Mouse (Mus musculus) ES-Bruce4 (cell line): Measurements from ENCODE around the gene Fancc. TPM values are rescaled to one million over a fixed set of nuclear protein-coding genes. Genes with fewer than 3 reads are reported as not detected.

Source experiments
- H3K27ac ChIP-seq: 2 replicates; pipeline ENCODE4 v1.5.1; 2012; ENCODE audit warnings: low read length, inconsistent platforms; ENCODE audit not compliant: insufficient read depth
- H3K27me3 ChIP-seq: 2 replicates; pipeline ENCODE4 v1.6.1; 2012; ENCODE audit warnings: mild to moderate bottlenecking, low read length, inconsistent platforms; ENCODE audit not compliant: control insufficient read depth, poor library complexity, insufficient read depth, severe bottlenecking
- H3K36me3 ChIP-seq: 2 replicates; pipeline ENCODE4 v1.6.1; 2012; ENCODE audit warnings: inconsistent platforms, mild to moderate bottlenecking, low read length, moderate library complexity; ENCODE audit not compliant: control insufficient read depth, poor library complexity, insufficient read depth, severe bottlenecking
- H3K4me1 ChIP-seq: one replicate; pipeline ENCODE4 v1.8.1; 2011; ENCODE audit warnings: low read length; ENCODE audit not compliant: control insufficient read depth, insufficient read depth
- H3K4me3 ChIP-seq: 2 replicates; pipeline ENCODE4 v1.5.1; 2011; ENCODE audit warnings: low read depth, mild to moderate bottlenecking, low read length
- H3K9ac ChIP-seq: 2 replicates; pipeline ENCODE4 v1.6.1; 2012; ENCODE audit warnings: low read depth, mild to moderate bottlenecking, inconsistent platforms; ENCODE audit not compliant: poor library complexity, severe bottlenecking
- H3K9me3 ChIP-seq: replicated peaks from 2 replicates; pipeline ENCODE4 v1.6.1; 2012; ENCODE audit warnings: mild to moderate bottlenecking, low read length, inconsistent platforms; ENCODE audit not compliant: control insufficient read depth, poor library complexity, insufficient read depth, severe bottlenecking
- CTCF ChIP-seq: IDR thresholded peaks from one replicate; pipeline ENCODE4 v1.8.1; 2011; ENCODE audit warnings: low read depth, low read length
- EP300 ChIP-seq: IDR thresholded peaks from 2 replicates; pipeline ENCODE4 v1.6.1; 2011; ENCODE audit warnings: low read depth, low read length; ENCODE audit not compliant: insufficient read depth
- POLR2A ChIP-seq: IDR thresholded peaks from one replicate; pipeline ENCODE4 v1.8.1; 2011; ENCODE audit warnings: low read length; ENCODE audit not compliant: insufficient read depth
- polyA plus RNA-seq: library from polyadenylated mRNA; stranded (reverse); fragments of >200 nt; gene quantifications from 2 replicates; pipeline ENCODE4 v1.2.4, GENCODE M21; 2011; ENCODE audit warnings: low read depth; ENCODE audit not compliant: missing spikeins, insufficient read depth, insufficient read length

The Fancc gene
- polyA plus RNA-seq, 1 experiment: 13.3 TPM

DNA sequence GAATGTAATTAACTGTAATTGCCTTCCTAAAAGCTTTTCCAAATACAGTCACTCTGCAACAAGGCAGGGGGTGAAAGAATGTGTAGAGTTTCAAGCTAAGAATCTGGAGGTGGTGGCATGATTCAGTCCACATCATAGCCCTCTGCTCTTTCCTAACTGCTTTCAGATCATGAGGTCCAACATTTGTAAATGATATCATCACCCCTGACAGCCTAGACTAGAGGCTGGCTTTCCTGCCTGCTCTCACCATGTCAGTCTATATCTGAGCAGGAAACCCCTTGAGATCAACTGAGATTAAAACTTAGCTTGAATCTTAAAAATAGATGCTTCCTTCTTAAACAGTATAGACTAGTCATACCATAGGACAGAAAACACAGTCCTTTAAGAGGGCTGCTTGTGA, 75.9 kb downstream of the Fancc start:
- Histone ChIP-seq H3K27me3 (no peaks in the 10 kb centered on the region), H3K27ac (no peak overlapping the region), H3K9me3 (no peaks in the 10 kb centered on the region), H3K4me1 (no peaks in the 10 kb centered on the region), H3K36me3 (no peaks in the 10 kb centered on the region), H3K4me3 (no peak overlapping the region), H3K9ac (no peak overlapping the region)
- no peak for TF ChIP-seq CTCF
- TF ChIP-seq EP300: no peak
- TF ChIP-seq POLR2A: no peak

DNA sequence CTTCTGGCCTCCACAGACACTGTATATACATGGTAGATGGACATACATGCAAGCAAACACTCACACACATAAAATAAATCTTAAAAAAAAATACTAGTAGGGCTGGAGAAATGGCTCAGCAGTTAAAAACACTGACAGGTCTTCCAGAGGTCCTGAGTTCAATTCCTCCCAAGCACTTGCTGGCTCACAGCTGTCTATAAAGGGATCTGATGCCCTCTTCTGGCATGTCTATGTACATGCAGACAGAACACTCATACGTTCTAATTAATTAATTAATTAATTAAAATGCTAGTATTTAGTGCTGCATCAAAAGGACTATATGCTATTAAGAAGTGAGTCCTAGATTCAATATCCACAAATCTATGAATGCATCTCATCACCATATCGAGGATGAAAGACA, 78.9 kb downstream of the Fancc start:
- no peaks in the 10 kb centered on the region for H3K4me1 ChIP-seq
- TF ChIP-seq POLR2A: no peak
- TF ChIP-seq CTCF: no peak
- TF ChIP-seq EP300: no peak
- no peaks in the 10 kb centered on the region for H3K36me3 ChIP-seq
- H3K9me3 ChIP-seq: no peaks in the 10 kb centered on the region
- H3K4me3 ChIP-seq: no peak overlapping the region
- no peak overlapping the region for H3K27ac ChIP-seq
- H3K9ac ChIP-seq: no peak overlapping the region
- H3K27me3 ChIP-seq: no peaks in the 10 kb centered on the region

DNA sequence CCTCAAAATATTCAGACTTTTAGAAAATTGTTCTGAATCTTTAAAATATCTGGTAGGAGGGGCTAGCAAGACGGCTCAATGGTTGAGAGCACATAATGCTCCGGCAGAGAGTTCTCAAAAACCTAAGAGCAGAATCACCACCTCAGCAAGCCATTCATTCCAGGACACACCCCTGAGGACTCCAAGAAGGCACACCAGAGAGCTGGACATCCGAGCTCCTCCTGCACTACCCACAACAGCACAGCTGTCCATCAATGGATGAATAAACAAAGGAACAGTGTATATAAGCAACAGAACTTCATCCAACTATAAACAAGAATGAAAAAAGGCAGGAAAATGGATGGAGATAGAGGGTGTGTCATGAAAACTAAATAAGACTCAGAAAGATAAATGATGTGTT, 80.3 kb downstream of the Fancc start:
- Histone ChIP-seq H3K9me3 (no peaks in the 10 kb centered on the region), H3K4me3 (no peak overlapping the region), H3K27ac (no peak overlapping the region), H3K9ac (no peak overlapping the region), H3K36me3 (no peaks in the 10 kb centered on the region), H3K27me3 (no peaks in the 10 kb centered on the region), H3K4me1 (no peaks in the 10 kb centered on the region)
- TF ChIP-seq EP300: no peak
- no peak for TF ChIP-seq CTCF
- no peak for TF ChIP-seq POLR2A

DNA sequence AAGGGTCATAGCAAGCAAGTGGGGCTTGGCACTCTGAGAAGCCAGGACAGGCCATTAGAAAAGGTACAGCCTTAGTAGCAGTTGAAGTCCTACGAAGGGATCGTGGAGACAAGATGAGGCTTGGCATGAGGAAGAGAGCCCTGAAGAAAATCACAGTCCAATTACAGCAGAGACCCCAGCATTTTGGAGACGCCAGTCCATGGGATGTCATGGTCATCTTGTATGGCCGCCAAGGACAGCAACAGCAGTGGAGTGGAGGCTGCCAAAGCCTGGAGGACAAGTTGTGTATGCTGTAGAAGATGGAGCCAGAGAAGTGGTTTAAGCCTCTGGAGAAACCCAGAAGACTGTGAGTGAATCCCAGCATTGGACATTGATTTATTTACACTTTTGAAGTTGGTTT, 84.4 kb downstream of the Fancc start:
- H3K4me3 ChIP-seq: no peak overlapping the region
- TF ChIP-seq POLR2A (no peak), CTCF (no peak)
- no peaks in the 10 kb centered on the region for H3K36me3 ChIP-seq
- no peaks in the 10 kb centered on the region for H3K4me1 ChIP-seq
- H3K27me3 ChIP-seq: no peaks in the 10 kb centered on the region
- H3K9ac ChIP-seq: no peak overlapping the region
- H3K27ac ChIP-seq: no peak overlapping the region
- H3K9me3 ChIP-seq: no peaks in the 10 kb centered on the region

DNA sequence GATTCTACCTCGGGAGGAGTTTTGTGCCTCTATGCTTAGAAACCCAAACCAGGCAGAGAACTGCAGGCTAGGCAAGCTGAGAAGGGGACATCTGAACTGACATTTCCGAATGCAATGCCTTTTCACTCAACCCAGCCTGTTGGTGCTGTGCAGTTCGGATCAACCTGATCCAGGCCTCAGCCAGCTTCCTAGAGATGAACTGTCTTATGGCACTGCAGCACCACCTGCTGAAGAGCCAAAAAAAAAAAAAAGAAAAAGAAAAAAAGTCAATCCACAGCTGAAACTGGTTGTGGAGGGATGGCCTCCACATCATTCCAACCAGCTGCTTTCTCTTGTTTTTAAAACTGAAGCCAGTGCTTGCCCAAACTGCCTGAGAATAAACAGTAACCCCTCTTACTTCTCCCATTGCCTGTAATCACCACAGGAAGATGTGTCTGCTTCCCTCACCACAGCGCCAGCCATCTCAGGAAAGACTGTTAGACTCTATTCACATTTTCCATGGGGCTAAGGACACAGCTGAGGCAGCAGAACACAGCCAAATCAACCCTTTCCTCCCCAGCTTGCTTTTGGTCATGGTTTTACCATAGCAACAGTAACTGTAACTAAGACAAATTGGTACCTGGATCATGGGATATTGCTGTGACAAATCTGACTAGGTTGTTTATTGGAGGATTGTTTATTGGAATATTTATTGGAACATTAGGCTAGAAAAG, 85.6 kb downstream of the Fancc start:
- no peaks in the 10 kb centered on the region for H3K27me3 ChIP-seq
- TF ChIP-seq POLR2A (no peak), EP300 (no peak), CTCF (no peak)
- H3K4me3 ChIP-seq: no peak overlapping the region
- H3K27ac ChIP-seq: no peak overlapping the region
- H3K9me3 ChIP-seq: no peaks in the 10 kb centered on the region
- H3K9ac ChIP-seq: no peak overlapping the region
- H3K36me3 ChIP-seq: no peaks in the 10 kb centered on the region
- no peaks in the 10 kb centered on the region for H3K4me1 ChIP-seq

DNA sequence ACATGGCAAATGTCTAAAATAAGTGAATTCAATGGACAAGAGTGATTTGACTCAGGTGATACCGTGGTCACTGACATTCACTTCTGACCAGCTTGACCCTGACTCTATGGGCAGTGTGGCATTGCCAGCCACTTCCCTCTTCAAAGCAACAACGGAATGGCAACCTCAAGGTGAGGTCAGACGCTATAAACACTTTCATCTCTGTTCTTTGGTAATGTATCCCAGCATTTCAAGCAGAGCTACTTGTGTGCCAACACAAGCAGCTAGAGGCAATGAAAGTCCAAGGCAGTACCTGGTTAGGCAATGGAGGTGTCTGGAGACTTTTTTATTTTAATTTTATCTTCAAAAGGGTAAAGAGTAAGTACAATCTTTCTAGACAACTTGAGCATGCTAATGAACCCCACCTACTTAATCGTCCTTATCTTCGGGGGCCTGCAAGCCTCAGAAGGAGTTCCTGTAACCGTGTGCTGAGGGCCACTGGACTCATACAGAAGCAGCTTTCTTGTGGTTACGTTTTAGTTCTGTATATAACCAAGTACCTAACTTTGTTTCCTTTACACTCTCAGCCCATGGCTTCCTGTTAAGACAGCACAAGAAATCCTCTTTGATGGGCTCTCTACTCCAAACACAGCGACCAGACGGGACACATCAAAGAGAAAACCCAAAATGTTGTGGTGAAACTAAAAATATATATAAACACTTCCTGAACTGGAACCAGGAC, 86.3 kb downstream of the Fancc start:
- no peaks in the 10 kb centered on the region for H3K4me1 ChIP-seq
- no peak overlapping the region for H3K27ac ChIP-seq
- no peaks in the 10 kb centered on the region for H3K9me3 ChIP-seq
- H3K9ac ChIP-seq: no peak overlapping the region
- H3K27me3 ChIP-seq: no peaks in the 10 kb centered on the region
- no peak overlapping the region for H3K4me3 ChIP-seq
- no peak for TF ChIP-seq EP300
- no peak for TF ChIP-seq CTCF
- no peak for TF ChIP-seq POLR2A
- no peaks in the 10 kb centered on the region for H3K36me3 ChIP-seq
